Mouse (Mus musculus) lung, postnatal 0 days (tissue): ENCODE measurements around the gene Ptpdc1.

Source experiments
- CTCF ChIP-seq: IDR thresholded peaks from 2 replicates; pipeline ENCODE4 v1.5.1; 2016; ENCODE audit warnings: antibody characterized with exemption, mild to moderate bottlenecking
- EP300 ChIP-seq: IDR thresholded peaks from 2 replicates; pipeline ENCODE4 v1.6.1; 2016; ENCODE audit warnings: antibody characterized with exemption, mild to moderate bottlenecking, control low read depth

- TF ChIP-seq CTCF (no peak), EP300 (no peak)
These were observed 79.0 kb downstream of the Ptpdc1 start for GRCm38 (mm10) chr13:48546330-48546917.
